Mouse (Mus musculus): ENCODE data around the gene Trappc3l. TPM values are rescaled to one million over a fixed set of nuclear protein-coding genes. Genes with fewer than 3 reads are reported as not detected.

Gene Trappc3l
- polyA plus RNA-seq, 1 experiment from 2014 or later: not detected

GRCm38 (mm10) chr10:34088515-34088914, 51.1 kb downstream of the Trappc3l start:
- no peak overlapping the region for H3K27ac ChIP-seq (ENCODE audit: low read length)
- WGBS: 87% methylated on average over 2 of the region's 2 CpGs
- H3K36me3 ChIP-seq (ENCODE audit: control insufficient read depth, insufficient read depth): no peaks in the 10 kb centered on the region
- no peak overlapping the region for H3K9ac ChIP-seq (replicated peaks; ENCODE audit: low read depth, low read length)
- H3K4me2 ChIP-seq (ENCODE audit: low read length): no peak overlapping the region
- no peak overlapping the region for H3K4me3 ChIP-seq (replicated peaks; ENCODE audit: low read length)
- no peaks in the 10 kb centered on the region for H3K9me3 ChIP-seq (ENCODE audit: control insufficient read depth, low read length)
- H3K4me1 ChIP-seq (replicated peaks; ENCODE audit: control insufficient read depth, insufficient read depth, low read length): no peaks in the 10 kb centered on the region
- no peak for ATAC-seq
- H3K27me3 ChIP-seq (replicated peaks; ENCODE audit: control insufficient read depth, insufficient read depth, low read length): no peaks in the 10 kb centered on the region

GRCm38 (mm10) chr10:34089517-34089916, 52.1 kb downstream of the Trappc3l start:
- Histone ChIP-seq H3K27me3 (replicated peaks; ENCODE audit: control insufficient read depth, insufficient read depth, low read length) (no peaks in the 10 kb centered on the region), H3K4me2 (ENCODE audit: low read length) (no peak overlapping the region), H3K27ac (ENCODE audit: low read length) (no peak overlapping the region), H3K4me3 (replicated peaks; ENCODE audit: low read length) (no peak overlapping the region), H3K36me3 (ENCODE audit: control insufficient read depth, insufficient read depth) (no peaks in the 10 kb centered on the region), H3K9me3 (ENCODE audit: control insufficient read depth, low read length) (no peaks in the 10 kb centered on the region), H3K9ac (replicated peaks; ENCODE audit: low read depth, low read length) (no peak overlapping the region), H3K4me1 (replicated peaks; ENCODE audit: control insufficient read depth, insufficient read depth, low read length) (no peaks in the 10 kb centered on the region)
- no peak for ATAC-seq
- 83% methylated on average over 3 of the region's 3 CpGs for WGBS

DNA sequence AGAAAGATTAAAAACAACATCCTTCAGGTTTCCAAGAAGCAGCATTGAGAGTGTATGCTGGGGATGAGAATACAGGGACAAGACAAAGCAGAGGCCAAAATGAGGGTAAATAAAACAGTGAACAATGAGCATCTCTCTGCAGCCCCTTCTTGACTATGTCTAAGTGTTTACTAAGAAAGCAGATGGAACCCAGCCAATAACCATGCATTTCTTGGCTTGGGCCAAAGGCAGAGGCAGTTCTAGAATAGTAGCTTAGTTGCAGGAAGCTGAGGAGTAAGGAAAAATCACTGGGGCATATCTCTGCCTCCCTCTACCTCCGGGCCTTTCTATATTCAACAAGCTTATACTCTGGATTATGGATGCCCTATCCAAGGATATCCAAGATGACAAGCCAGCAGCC, 53.1 kb downstream of the Trappc3l start:
- Histone ChIP-seq H3K4me1 (replicated peaks; ENCODE audit: control insufficient read depth, insufficient read depth, low read length) (no peaks in the 10 kb centered on the region), H3K27me3 (replicated peaks; ENCODE audit: control insufficient read depth, insufficient read depth, low read length) (no peaks in the 10 kb centered on the region), H3K4me3 (replicated peaks; ENCODE audit: low read length) (no peak overlapping the region), H3K9ac (replicated peaks; ENCODE audit: low read depth, low read length) (no peak overlapping the region), H3K36me3 (ENCODE audit: control insufficient read depth, insufficient read depth) (no peaks in the 10 kb centered on the region), H3K9me3 (ENCODE audit: control insufficient read depth, low read length) (no peaks in the 10 kb centered on the region), H3K4me2 (ENCODE audit: low read length) (no peak overlapping the region), H3K27ac (ENCODE audit: low read length) (no peak overlapping the region)
- 88% methylated on average over 1 of the region's 1 CpGs for WGBS
- no peak for ATAC-seq

DNA sequence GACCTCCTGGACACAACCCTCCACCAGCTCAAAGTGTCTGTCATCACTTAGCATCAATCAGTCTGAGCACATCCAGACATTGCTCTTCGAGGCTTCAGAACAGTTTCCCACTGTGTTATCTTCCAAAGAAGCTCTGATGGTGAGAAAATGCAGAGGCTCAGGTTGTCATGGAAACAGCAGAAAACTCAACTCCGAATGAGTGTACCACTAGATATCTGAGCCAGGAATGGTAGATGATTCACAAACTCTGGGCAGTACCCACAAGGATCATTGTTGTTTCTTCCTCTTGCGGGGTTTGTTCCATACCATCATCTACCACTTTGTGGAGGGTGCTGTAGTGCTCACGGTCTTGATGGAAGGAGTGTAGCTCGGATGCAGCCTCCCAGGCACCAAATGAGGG, 54.5 kb downstream of the Trappc3l start:
- H3K4me1 ChIP-seq (replicated peaks; ENCODE audit: control insufficient read depth, insufficient read depth, low read length): no peaks in the 10 kb centered on the region
- H3K27me3 ChIP-seq (replicated peaks; ENCODE audit: control insufficient read depth, insufficient read depth, low read length): no peaks in the 10 kb centered on the region
- no peak overlapping the region for H3K9ac ChIP-seq (replicated peaks; ENCODE audit: low read depth, low read length)
- ATAC-seq: peak; percentile 63; the same call in 1 of the 2 replicates
- 77% methylated on average over 5 of the region's 5 CpGs for WGBS
- no peak overlapping the region for H3K4me3 ChIP-seq (replicated peaks; ENCODE audit: low read length)
- H3K4me2 ChIP-seq (ENCODE audit: low read length): no peak overlapping the region
- H3K9me3 ChIP-seq (ENCODE audit: control insufficient read depth, low read length): no peaks in the 10 kb centered on the region
- no peak overlapping the region for H3K27ac ChIP-seq (ENCODE audit: low read length)
- H3K36me3 ChIP-seq (ENCODE audit: control insufficient read depth, insufficient read depth): no peaks in the 10 kb centered on the region

- Histone ChIP-seq H3K27me3 (replicated peaks; ENCODE audit: control insufficient read depth, insufficient read depth, low read length) (no peaks in the 10 kb centered on the region), H3K4me3 (replicated peaks; ENCODE audit: low read length) (no peak overlapping the region), H3K36me3 (ENCODE audit: control insufficient read depth, insufficient read depth) (no peaks in the 10 kb centered on the region), H3K9ac (replicated peaks; ENCODE audit: low read depth, low read length) (no peak overlapping the region), H3K4me2 (ENCODE audit: low read length) (no peak overlapping the region), H3K9me3 (ENCODE audit: control insufficient read depth, low read length) (no peaks in the 10 kb centered on the region), H3K4me1 (replicated peaks; ENCODE audit: control insufficient read depth, insufficient read depth, low read length) (no peaks in the 10 kb centered on the region), H3K27ac (ENCODE audit: low read length) (no peak overlapping the region)
- ATAC-seq: no peak
- WGBS: 74% methylated on average over 2 of the region's 2 CpGs
These were observed 57.8 kb downstream of the Trappc3l start for GRCm38 (mm10) chr10:34095147-34095546.

- Histone ChIP-seq H3K4me2 (ENCODE audit: low read length) (peak overlapping the region; percentile 45), H3K27me3 (replicated peaks; ENCODE audit: control insufficient read depth, insufficient read depth, low read length) (no peaks in the 10 kb centered on the region), H3K4me3 (replicated peaks; ENCODE audit: low read length) (peak overlapping the region; percentile 9; the same call in 1 of the 2 replicates), H3K36me3 (ENCODE audit: control insufficient read depth, insufficient read depth) (no peaks in the 10 kb centered on the region), H3K9me3 (ENCODE audit: control insufficient read depth, low read length) (no peaks in the 10 kb centered on the region), H3K27ac (ENCODE audit: low read length) (no peak overlapping the region), H3K4me1 (replicated peaks; ENCODE audit: control insufficient read depth, insufficient read depth, low read length) (no peaks in the 10 kb centered on the region), H3K9ac (replicated peaks; ENCODE audit: low read depth, low read length) (peak overlapping the region; percentile 23; the same call in 1 of the 2 replicates)
- WGBS: 63% methylated on average over 12 of the region's 12 CpGs
- ATAC-seq: peak; percentile 47
These were observed 58.6 kb downstream of the Trappc3l start for GRCm38 (mm10) chr10:34095964-34096363.

GRCm38 (mm10) chr10:34096418-34096883, 59.1 kb downstream of the Trappc3l start, which contains the start of gene Calhm5:
Calhm5 (minus strand) TSS chr10:34096519.
- 25% methylated on average over 9 of the region's 9 CpGs for WGBS
- ATAC-seq: peak; percentile 79
- H3K27me3 ChIP-seq (replicated peaks; ENCODE audit: control insufficient read depth, insufficient read depth, low read length): no peaks in the 10 kb centered on the region
- H3K4me3 ChIP-seq (replicated peaks; ENCODE audit: low read length): peak within 1 kb of the TSS; percentile 9; the same call in 1 of the 2 replicates
- no peaks in the 10 kb centered on the region for H3K9me3 ChIP-seq (ENCODE audit: control insufficient read depth, low read length)
- H3K4me1 ChIP-seq (replicated peaks; ENCODE audit: control insufficient read depth, insufficient read depth, low read length): no peaks in the 10 kb centered on the region
- H3K36me3 ChIP-seq (ENCODE audit: control insufficient read depth, insufficient read depth): no peaks in the 10 kb centered on the region
- peak within 1 kb of the TSS; percentile 23; the same call in 1 of the 2 replicates for H3K9ac ChIP-seq (replicated peaks; ENCODE audit: low read depth, low read length)
- no peak within 1 kb of the TSS for H3K27ac ChIP-seq (ENCODE audit: low read length)
- H3K4me2 ChIP-seq (ENCODE audit: low read length): peak within 1 kb of the TSS; percentile 45

- Histone ChIP-seq H3K4me1 (replicated peaks; ENCODE audit: control insufficient read depth, insufficient read depth, low read length) (no peaks in the 10 kb centered on the region), H3K36me3 (ENCODE audit: control insufficient read depth, insufficient read depth) (no peaks in the 10 kb centered on the region), H3K4me2 (ENCODE audit: low read length) (no peak overlapping the region), H3K27ac (ENCODE audit: low read length) (no peak overlapping the region), H3K9ac (replicated peaks; ENCODE audit: low read depth, low read length) (no peak overlapping the region), H3K4me3 (replicated peaks; ENCODE audit: low read length) (no peak overlapping the region), H3K9me3 (ENCODE audit: control insufficient read depth, low read length) (no peaks in the 10 kb centered on the region), H3K27me3 (replicated peaks; ENCODE audit: control insufficient read depth, insufficient read depth, low read length) (no peaks in the 10 kb centered on the region)
- 89% methylated on average over 13 of the region's 13 CpGs for WGBS
- ATAC-seq: no peak
These were observed 73.6 kb downstream of the Trappc3l start for GRCm38 (mm10) chr10:34110863-34111465.

- Histone ChIP-seq H3K9me3 (ENCODE audit: control insufficient read depth, low read length) (no peaks in the 10 kb centered on the region), H3K27ac (ENCODE audit: low read length) (no peak overlapping the region), H3K4me2 (ENCODE audit: low read length) (no peak overlapping the region), H3K27me3 (replicated peaks; ENCODE audit: control insufficient read depth, insufficient read depth, low read length) (no peaks in the 10 kb centered on the region), H3K36me3 (ENCODE audit: control insufficient read depth, insufficient read depth) (no peaks in the 10 kb centered on the region), H3K4me3 (replicated peaks; ENCODE audit: low read length) (no peak overlapping the region), H3K4me1 (replicated peaks; ENCODE audit: control insufficient read depth, insufficient read depth, low read length) (no peaks in the 10 kb centered on the region), H3K9ac (replicated peaks; ENCODE audit: low read depth, low read length) (no peak overlapping the region)
- no peak for ATAC-seq
- WGBS: 87% methylated on average over 4 of the region's 4 CpGs
These were observed 74.8 kb downstream of the Trappc3l start for GRCm38 (mm10) chr10:34111964-34112738.
